Mouse (Mus musculus) cerebellum, postnatal 36 days (tissue): Measurements from ENCODE around the gene Vegfb.

Experiments
- DNase-seq, 2 experiments: peaks; one replicate each; pipeline ENCODE4 v3.0.0; 2021 to 2022; ENCODE audit warnings: mixed read lengths in 2 of 2

Gene Vegfb

DNA sequence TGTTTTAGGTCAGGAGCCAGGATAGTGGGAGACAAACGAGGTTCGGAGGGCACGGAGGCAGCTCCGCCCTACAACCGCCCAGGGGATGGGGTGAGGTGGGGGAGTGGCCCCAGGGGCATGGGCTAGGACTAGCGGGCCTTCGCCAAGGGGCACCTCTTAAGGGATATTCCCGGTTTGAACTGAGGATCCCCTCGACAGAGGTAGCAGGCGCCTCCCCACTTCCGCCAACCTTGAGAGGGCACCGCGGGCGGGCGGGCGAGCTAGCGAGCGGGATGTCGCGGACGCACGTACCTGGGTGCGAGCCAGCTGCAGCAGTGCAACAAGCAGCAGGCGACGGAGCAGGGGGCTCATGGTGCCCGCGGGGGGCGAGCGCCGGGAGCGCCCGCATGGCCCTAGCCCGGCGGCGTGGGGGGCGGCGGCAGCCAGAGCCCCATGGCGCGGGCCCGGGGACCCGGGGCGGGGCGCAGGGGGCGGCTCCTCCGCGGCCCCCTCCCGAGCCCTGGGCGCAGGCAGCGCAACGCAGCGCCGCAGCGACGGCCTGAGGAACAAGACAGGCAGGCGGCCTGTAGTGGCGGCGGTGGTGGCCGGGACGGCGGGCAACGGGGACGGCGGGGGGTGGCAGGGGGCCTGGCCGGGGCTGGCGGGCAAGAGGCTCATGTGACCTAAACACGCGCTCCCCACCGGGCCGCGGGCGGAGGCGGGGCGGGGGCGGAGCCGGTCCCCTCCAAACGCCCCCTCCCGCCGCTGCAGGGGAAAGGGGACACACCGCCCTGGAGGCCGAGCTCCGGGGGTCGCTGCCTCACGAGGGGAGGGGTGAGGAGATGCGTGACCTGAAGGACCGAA lies at the start of gene Vegfb:
Vegfb (minus strand) TSS at position 591 of the 843 bp plus-strand sequence.
- DNase-seq = peak; percentile 66 to 75

- DNase-seq = no peak
These were observed 46.6 kb upstream of the Vegfb start for GRCm38 (mm10) chr19:7034006-7034405.

DNA sequence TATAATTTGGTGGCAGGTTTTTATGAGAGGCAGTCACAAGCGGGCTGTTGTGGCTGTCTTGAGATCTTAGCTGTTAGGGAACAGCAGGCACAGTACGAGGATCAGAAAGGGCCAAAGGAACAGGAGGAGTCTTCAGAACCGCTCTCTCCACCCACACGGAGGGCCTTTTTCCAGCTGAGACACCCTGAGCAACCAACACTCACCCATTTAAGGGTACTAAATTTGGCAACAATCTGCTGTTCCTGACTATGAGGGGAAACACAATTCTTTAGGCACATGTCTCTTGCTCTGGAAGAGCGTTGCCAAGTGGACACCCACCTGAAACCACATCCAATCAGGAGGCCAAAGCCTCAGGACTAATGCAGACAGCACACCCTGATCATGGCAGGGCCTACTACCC lies 42.1 kb upstream of the Vegfb start:
- no peak for DNase-seq

DNA sequence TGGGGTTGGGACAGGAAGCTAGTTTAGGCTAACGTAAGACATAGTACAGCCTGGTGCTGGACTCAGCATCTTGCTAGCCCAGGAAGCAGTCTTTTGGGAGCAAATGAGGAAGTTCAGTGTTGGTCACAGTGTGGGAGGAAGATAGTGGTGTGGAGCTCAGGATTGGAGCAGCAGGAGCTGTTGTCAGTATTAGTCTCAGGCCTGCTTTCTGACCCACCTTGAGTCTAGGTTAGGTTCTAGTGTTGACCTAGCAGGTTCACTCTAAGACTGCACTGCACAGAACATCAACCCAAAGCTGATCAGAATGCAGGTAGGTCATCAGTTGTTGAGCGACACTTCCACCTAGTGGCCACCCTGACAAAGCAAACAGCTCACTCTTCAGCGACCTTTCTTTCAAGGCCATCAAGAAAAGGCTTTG lies 32.8 kb upstream of the Vegfb start:
- peak; percentile 67 to 69 for DNase-seq

- no peak for DNase-seq
These were observed 31.7 kb upstream of the Vegfb start, which contains the start of gene Fermt3 for GRCm38 (mm10) chr19:7019191-7019590. Fermt3 (minus strand) TSS chr19:7019469.

DNA sequence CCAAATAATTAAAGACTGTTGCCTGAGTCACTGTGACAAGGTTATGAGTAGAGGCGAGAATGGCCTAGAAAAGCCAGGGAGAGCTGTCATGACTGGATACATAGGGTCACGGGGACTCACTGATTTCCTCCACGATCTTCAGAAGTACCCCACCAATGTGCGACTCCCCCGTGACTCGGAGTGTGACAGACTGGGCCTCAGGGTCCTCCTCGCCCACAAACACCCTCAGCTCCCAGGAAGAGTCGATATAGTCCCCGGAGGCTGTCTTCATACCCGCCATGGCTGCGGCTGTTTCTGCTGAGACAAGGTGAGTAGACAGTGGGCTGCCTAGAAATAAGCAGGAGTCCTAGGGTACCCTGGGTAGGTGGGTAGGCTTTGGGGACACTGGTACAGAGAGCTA lies 31.1 kb upstream of the Vegfb start:
- DNase-seq = no peak

DNA sequence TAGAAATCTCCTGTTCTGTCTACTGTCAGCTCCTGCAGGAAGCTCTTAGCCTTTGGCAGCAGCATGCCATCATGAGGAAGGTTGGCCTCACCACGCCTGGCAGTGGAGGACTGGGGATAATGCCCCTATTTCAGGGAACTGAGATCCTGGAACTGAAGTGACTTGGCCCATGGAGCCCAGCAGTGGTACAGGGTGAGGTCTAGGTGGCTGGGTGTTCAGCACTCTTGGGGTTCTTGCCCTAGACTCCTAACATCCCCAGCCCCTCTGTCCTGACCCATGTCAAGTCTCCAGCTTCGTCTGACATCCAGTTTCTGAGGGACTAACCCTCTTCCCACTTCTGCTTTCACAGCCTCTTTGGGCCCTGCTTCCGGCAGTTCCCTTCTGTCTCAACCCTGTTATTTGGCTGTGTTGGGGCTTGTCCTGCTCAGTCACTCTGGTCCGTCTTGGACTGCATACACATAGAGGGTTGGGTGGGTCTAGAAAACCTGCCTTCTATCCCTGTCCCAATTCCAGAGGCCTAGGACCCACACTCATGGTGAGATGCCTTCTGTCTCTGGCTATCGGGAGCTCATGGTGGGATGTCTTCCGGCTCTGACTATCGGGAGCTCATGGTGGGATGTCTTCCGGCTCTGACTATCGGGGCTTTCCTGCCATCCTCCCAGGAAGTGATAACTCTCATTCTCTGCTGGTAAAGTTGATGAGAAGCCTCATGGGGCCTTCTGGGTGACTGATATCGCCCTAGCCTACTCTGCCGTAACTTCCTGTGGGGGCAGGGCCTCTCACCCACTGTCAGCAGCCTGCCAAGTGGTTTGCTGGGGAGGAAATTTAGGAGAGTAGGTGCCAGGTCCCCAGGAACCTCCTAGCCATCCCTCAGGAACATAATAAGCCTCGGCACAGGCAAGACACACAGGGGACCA lies 30.3 kb upstream of the Vegfb start:
- no peak for DNase-seq

- no peak for DNase-seq
These were observed 27.2 kb upstream of the Vegfb start for GRCm38 (mm10) chr19:7014481-7015135.

DNA sequence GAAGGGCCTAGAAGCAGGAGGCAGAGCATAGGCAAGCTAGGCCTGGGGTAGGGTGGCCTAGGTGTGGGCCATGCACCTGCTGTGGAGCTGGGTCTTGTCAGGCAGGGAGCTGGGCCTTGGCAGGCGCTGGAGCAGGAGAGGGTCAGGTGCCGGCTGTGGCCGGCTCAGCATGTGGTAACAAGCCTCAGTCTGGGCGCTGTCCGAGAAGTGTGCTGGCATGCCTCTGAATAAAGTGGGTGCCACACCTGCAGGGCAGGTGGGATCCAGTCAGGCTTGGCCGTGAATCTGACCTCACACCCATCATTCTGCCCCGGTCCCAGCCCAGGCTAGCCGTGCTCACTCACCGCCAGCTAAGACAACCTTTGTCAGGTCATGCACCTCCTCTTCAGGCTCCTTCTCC lies 26.5 kb upstream of the Vegfb start:
- DNase-seq = no peak

DNA sequence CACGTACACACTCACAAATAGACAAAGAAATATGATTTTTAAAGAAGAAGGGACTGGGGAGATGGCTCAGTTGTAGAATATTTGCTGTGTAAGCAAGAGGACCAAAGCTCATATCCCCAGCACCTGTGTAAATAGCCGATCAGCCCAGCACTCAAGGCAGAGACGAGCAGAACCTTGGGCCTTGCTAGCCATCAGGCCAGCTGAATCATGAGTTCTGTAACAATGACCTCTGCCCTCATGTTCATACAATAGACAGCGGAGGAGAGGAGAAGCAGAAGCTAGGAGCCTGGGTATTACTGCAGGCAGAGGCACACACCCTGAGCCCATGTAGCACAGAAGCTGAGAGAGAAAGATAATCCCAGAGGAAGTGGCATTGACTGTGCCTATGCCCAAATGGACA lies 25.0 kb upstream of the Vegfb start:
- DNase-seq = no peak

DNA sequence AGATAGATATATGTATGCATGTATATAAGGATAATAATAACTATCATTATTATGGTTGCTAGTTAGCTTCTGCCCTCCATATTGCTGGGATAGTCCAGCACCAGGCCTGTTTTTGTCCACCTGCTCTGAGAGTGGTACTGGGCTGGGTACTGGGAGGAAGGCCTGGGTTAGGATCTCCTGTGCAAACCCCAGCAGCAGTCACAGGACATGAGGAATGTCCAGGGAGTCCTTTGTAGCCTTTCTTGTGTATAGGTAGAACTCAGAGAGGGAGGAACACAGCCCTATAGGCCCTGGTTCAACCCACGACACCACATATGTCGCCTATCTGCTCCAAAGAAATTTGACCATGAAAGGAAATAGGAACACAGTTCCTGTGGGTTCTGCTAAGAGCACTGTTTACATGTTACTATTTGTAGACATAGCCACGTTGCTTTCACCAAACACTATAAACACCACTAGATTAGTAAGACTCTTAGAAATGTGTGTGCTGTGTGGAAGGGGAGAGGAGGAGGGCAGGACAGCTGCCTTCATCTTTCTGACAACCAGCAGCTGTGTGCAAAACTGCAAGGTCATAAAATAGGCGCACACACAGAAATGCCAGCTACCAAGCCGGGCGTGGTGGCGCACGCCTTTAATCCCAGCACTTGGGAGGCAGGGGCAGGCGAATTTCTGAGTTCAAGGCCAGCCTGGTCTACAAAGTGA lies 19.6 kb upstream of the Vegfb start:
- no peak for DNase-seq

DNA sequence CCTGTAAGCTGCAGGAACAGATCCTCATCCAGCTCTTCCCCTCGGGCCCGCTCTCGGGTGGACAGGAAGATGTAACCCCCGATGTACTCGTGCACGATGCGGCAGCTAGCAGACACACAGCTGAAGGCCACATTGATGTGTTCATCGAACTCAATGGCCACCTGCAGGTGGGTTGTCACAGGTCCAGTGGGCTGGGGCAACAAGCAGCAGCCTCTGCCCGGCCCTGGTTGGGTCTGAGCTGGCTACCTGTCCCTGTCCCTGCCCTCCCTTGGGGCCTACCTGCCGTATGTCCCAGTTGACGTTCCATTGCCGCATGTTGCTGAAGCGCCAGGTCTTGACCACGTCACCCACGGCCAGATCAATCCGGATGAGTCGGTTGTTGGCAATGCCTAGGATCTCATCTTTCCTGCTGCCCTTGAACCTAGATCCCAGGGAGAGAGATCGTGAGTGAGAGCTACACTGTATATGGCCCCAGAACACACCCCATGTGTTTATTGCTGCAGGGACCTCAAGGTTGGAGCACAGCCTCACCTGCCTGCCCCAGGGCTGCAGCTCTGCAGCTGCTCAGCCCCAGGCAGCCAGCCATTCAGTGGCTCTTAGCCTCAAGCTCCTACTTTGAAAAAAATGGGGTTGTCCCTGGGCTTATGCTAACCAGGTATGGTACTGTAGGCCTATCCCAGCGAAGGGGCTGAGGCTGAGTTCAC lies 12.1 kb upstream of the Vegfb start:
- DNase-seq = no peak

DNA sequence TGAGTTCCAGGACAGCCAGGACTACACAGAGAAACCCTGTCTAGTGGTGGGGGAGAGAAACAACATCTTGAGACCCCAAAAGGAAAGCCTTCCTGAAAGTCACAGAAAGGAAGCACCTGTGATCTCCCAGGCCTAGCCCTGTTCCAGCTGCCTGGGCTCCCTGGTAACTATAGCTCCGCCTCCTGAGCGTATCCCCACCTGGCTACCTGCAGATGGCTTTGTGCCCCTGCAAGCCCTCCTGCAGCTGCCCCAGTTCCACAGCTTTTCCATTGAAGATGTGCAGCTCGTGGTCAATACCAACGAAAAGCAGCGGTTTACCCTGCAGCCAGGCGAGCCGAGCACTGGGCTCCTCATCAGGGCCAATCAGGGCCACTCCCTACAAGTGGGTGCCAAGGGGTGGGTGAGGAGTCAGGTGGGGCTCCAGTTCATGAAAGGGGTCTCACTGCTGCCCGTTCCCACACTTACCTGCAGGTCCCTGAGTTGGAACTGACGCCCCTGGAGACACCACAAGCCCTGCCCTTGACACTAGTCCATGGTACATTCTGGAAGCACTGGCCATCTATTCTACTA lies 10.4 kb upstream of the Vegfb start:
- no peak for DNase-seq

- DNase-seq = peak; percentile 85 to 87
These were observed 8.6 kb upstream of the Vegfb start, which contains the start of the genes Nudt22 and Trpt1 for GRCm38 (mm10) chr19:6996006-6996405. Nudt22 (minus strand) TSS chr19:6996117. Trpt1 (plus strand) TSS chr19:6996131.

DNA sequence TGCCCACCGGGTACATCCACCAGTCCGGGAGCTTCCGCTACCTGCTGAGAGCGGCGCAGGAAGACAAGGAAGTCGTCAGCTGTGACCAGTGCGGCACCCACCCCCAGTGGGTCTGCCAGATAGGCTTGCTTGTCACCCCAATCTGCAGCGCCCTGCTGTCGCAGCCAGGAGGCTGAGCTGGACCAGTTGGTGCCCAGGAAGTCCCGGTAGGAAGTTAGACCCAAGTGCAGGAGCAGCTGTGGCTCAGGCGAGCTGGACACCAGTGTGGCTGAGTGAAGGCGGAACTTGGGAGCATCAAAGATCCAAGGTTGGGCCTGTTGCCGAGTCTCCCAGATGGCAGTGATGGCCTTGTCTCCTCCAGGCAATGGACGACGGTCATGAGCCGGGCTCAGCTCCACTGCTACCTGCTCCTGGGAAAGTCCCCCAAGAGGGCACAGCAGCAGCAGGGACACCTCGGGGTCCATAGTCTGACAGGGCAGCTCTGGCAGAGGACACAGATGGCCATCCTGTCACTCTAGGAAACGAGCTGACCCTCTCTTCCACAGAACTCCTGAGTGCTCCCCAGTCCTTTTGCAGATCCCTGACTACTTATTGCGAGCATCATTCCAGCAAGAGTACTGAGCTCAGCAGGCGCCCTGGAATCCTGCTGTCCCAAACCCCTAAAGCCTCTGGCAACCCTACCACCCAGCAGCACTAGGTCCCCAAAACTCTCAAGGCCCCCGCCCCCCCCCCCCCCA lies 8.0 kb upstream of the Vegfb start:
- DNase-seq = peak; percentile 59 to 60

- no peak for DNase-seq
These were observed 7.0 kb upstream of the Vegfb start for GRCm38 (mm10) chr19:6994489-6994888.

- no peak for DNase-seq
These were observed 6.6 kb upstream of the Vegfb start for GRCm38 (mm10) chr19:6994002-6994401.

DNA sequence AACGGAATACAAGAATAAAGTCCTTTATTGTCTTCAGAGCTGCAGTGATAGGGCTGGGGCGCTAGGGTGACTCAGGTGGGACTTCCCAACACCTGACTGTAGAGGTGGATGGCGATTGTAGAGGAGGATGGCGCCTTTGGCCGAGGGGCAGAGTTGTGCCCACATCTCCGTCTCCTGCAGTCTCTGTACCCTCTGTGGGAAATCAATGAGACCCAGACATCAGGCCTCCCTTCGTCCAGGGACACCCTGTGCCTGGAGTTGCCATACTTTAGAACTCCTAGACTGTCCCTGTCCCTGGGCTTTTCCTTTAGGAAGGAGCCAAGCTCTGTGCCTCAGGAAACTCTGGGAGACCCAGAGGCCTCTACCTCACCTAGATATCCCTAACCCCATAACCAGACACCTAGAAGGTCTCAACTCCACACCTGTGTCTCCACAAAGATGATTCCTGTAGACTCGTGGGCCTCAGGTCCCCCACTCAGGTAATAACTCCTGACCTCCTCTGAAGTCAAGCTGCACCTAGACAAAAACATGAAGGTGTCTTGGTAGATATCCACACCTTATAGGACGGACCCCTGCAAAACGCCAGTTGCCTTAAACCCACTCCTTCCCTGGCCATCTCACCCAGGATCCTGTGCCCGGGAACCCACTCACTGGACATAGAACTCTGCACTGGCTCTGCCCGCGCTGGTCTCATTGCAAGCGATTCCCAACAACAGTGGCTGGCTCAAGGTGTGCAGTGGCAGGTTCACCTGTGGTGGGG lies 5.7 kb upstream of the Vegfb start:
- no peak for DNase-seq

DNA sequence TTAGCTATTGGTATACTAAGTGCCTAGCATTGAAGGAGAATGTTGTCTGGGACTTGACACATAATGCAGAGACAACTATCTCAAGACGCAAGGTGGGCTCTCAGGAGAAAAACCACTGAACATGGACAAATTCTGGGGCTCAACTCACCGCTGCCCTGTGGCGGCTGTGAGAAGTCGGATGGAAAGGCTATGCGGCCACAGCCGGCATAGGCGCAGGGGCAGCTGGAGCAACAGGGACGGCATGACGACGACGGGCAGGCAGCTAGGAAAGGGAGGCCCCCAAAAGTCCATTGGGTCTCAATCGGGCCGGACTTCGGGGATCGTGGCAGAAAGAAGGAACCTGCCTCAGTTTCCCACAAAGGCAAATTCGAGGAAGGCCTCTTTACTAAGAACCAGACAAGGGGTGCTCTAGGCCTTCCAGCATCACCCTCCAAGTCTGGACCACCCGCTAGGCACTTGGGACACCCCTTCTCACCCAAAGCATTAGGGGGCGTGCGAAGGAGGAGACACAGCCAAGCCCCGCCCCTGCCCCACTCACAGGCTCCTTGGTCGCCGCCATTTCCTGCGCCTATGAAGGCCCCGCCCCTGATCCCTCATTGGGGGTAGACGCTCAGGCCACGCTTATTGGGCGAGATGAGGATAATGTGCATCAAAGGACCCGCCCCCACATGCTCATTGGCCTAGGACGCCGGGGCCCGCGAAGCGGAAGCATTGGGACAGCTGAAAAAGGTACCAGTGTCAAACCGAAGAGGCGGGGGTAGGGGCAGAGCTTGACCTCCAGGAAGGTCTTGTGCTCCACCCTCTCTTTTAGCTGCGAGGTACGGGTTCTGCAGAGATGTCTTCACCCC lies 4.8 kb upstream of the Vegfb start, which contains the start of gene Dnajc4:
Dnajc4 (minus strand) TSS at position 562 of the 848 bp plus-strand sequence.
- DNase-seq = peak; percentile 91 to 95
